10 mouse cellular contexts compared by ENCODE assay signal in genomic region chr8:120550937-120551676, GRCm38 (mm10). TPM values are rescaled to one million over a fixed set of nuclear protein-coding genes. Genes with fewer than 3 reads are reported as not detected.
DNase-seq lines count a peak whose midpoint lies in the region; ATAC-seq and TF ChIP-seq lines count a peak whose summit lies in the region.
"Had no signal": no experiment of that assay in that cellular context is flagged by ENCODE, and none has a peak within 500 bp of the region (broad histone marks: within the 10 kb centered on the region; RNA-seq: fewer than 3 reads in every experiment).

No protein-coding gene starts in this region.

- H3K27me3 ChIP-seq in hindbrain, postnatal 0 days (ENCODE audit: insufficient read depth, low read length), result no peaks in the 10 kb centered on the region

- WGBS in hindbrain, postnatal 0 days, result 41% methylated on average over 11 of the region's 11 CpGs

- H3K9me3 ChIP-seq in hindbrain, postnatal 0 days (ENCODE audit: low read length), result no peaks in the 10 kb centered on the region

- H3K27ac ChIP-seq in hindbrain, postnatal 0 days, result peak overlapping the region; percentile 70; the same call in 1 of the 2 replicates
- H3K27ac ChIP-seq: stomach, postnatal 0 days had no signal

- peak overlapping the region; percentile 31; the same call in 1 of the 2 replicates for H3K4me2 ChIP-seq in hindbrain, postnatal 0 days (ENCODE audit: low read depth, low read length)

- no peak for TF ChIP-seq CTCF in hindbrain, postnatal 0 days (IDR thresholded peaks at IDR 0.05; ENCODE audit: low read depth)

- H3K9ac ChIP-seq in hindbrain, postnatal 0 days (replicated peaks; ENCODE audit: low read length), result no peak overlapping the region

- no peak overlapping the region for H3K4me3 ChIP-seq in hindbrain, postnatal 0 days (ENCODE audit: low read length)

- peak; percentile 28 for ATAC-seq in cerebellum, adult (ENCODE audit: insufficient number of reproducible peaks, low FRiP score, low TSS enrichment)
- ATAC-seq in hindbrain, postnatal 0 days, result peak; percentile 18; the same call in 1 of the 2 replicates

- no peak for DNase-seq in cerebellum, adult 11 months
- peak; percentile 45 for DNase-seq in thymus, postnatal 0 days (ENCODE audit: low spot score)
- no peak for DNase-seq in thymus, postnatal 25 days
- peak; percentile 66 for DNase-seq in hindbrain, postnatal 0 days (ENCODE audit: low spot score)
- DNase-seq in yolk sac, embryonic 10.5 days (ENCODE audit: low spot score), result no peak
- DNase-seq in left cerebral cortex, adult 8-10 months (ENCODE audit: low spot score in 2 of 2), result no peak
- no peak for DNase-seq in urinary bladder, postnatal 36 days (ENCODE audit: low spot score in 2 of 2)
- DNase-seq: liver had no signal

- peaks cover 52% of the 10 kb centered on the region for H3K4me1 ChIP-seq in hindbrain, postnatal 0 days (ENCODE audit: insufficient read depth, low read length)

- no peaks in the 10 kb centered on the region for H3K36me3 ChIP-seq in hindbrain, postnatal 0 days (ENCODE audit: insufficient read depth, low read length)

RNA-seq across cellular contexts. Expression of gene Gins2, which starts 38.0 kb away (rescaled TPM):
- 60.0 and 77.9 TPM in 2 replicates for polyA plus RNA-seq in thymus, postnatal 0 days (2015; fragmentation: Nextera tagmentation; extraction: Ambion mirVana)
- 2.8 and 12.3 TPM in 2 replicates for total RNA-seq in hindbrain, postnatal 0 days (2014; rRNA removed)
- 17.2 and 20.6 TPM in 2 replicates for polyA plus RNA-seq in hindbrain, postnatal 0 days (2015; fragmentation: Nextera tagmentation; extraction: Ambion mirVana)
- total RNA-seq in left cerebral cortex, adult 8-10 months (2022), result 1 to 10 TPM; 1.1 to 3.3 (median 2.5) TPM

Comparison
In these comparisons a context has a peak if more than half of its experiments do, and no peak if none do; other contexts are left out.
1. DNase-seq: peak in thymus, postnatal 0 days (single experiment) and hindbrain, postnatal 0 days (single experiment); none in cerebellum, adult 11 months (single experiment), thymus, postnatal 25 days (single experiment), yolk sac, embryonic 10.5 days (single experiment), left cerebral cortex, adult 8-10 months (0 of 2) and urinary bladder, postnatal 36 days (0 of 2).